Mouse (Mus musculus): ENCODE results near the gene Noa1.

- no peak for TF ChIP-seq POLR2A (IDR thresholded peaks at IDR 0.05; ENCODE audit: insufficient read length, low read depth)
- no peak for TF ChIP-seq E2F4 (IDR thresholded peaks at IDR 0.05; ENCODE audit: insufficient read depth)
- TF ChIP-seq MYOG (IDR thresholded peaks at IDR 0.05; ENCODE audit: control insufficient read depth in 1 of 3, insufficient read depth in 1 of 3, insufficient read length in 2 of 3, low read depth in 2 of 3) = no peak
- TF ChIP-seq CEBPB (IDR thresholded peaks at IDR 0.05; ENCODE audit: insufficient read depth, poor library complexity, severe bottlenecking) = no peak
These were observed 19.3 kb downstream of the Noa1 start for GRCm38 (mm10) chr5:77290606-77291005.

Data from myocyte (in vitro differentiated cells).